Mouse (Mus musculus) megakaryocyte, embryonic 14.5 days (primary cell): Measurements from ENCODE around the gene Dync1li1.

ENCODE experiments used
- FLI1 ChIP-seq: IDR thresholded peaks from 2 replicates; pipeline ENCODE4 v1.6.1; 2012; ENCODE audit warnings: low read length, inconsistent platforms, mixed read lengths
- GATA1 ChIP-seq: IDR thresholded peaks from 3 replicates; pipeline ENCODE4 v1.6.1; 2012; ENCODE audit warnings: mixed read lengths, low read length, inconsistent platforms, borderline replicate concordance

- TF ChIP-seq GATA1 (no peak), FLI1 (no peak)
These were observed 1.6 kb downstream of the Dync1li1 start for GRCm38 (mm10) chr9:114690119-114690601.
